In genomic region chr16:77464623-77465022, GRCm38 (mm10) we compare ENCODE assay signal across 17 mouse cellular contexts.
A peak's percentile ranks its signal among the peaks of the same experiment; 100 is the strongest.
DNase-seq lines count a peak whose midpoint lies in the region; ATAC-seq lines count a peak whose summit lies in the region.
"Had no signal": no experiment of that assay in that cellular context is flagged by ENCODE, and none has a peak within 500 bp of the region (broad histone marks: within the 10 kb centered on the region; RNA-seq: fewer than 3 reads in every experiment).

No protein-coding gene starts in this region.

- ATAC-seq in hindbrain, embryonic 11.5 days (ENCODE audit: low FRiP score), result peak; percentile 49
- no peak for ATAC-seq in midbrain, embryonic 13.5 days
- ATAC-seq in midbrain, embryonic 16.5 days, result no peak
- no peak; the same call in 1 of the 2 replicates for ATAC-seq in hindbrain, embryonic 15.5 days (ENCODE audit: low FRiP score, low read depth)
- ATAC-seq in heart, embryonic 11.5 days (replicated peaks; ENCODE audit: insufficient number of reproducible peaks, low FRiP score, low TSS enrichment), result no peak

- H3K4me2 ChIP-seq in hindbrain, embryonic 11.5 days (replicated peaks; ENCODE audit: low read depth, low read length), result no peak overlapping the region
- no peak overlapping the region for H3K4me2 ChIP-seq in midbrain, embryonic 13.5 days (replicated peaks)
- H3K4me2 ChIP-seq in midbrain, embryonic 16.5 days (ENCODE audit: low read length), result no peak overlapping the region
- H3K4me2 ChIP-seq in hindbrain, embryonic 15.5 days, result no peak overlapping the region
- no peak overlapping the region for H3K4me2 ChIP-seq in heart, embryonic 11.5 days
- H3K4me2 ChIP-seq: embryonic facial prominence, embryonic 13.5 days; limb, embryonic 12.5 days; stomach, embryonic 15.5 days had no signal

- H3K4me1 ChIP-seq in hindbrain, embryonic 11.5 days (replicated peaks; ENCODE audit: control insufficient read depth, insufficient read depth, low read length), result no peaks in the 10 kb centered on the region; the same call in 1 of the 2 replicates
- peaks cover 17% of the 10 kb centered on the region for H3K4me1 ChIP-seq in hindbrain, embryonic 10.5 days (replicated peaks)
- H3K4me1 ChIP-seq in midbrain, embryonic 13.5 days (replicated peaks), result peaks cover 12% of the 10 kb centered on the region; the same call in 1 of the 2 replicates
- no peaks in the 10 kb centered on the region for H3K4me1 ChIP-seq in midbrain, embryonic 16.5 days (ENCODE audit: control insufficient read depth, insufficient read depth, low read length)
- peaks cover 8% of the 10 kb centered on the region for H3K4me1 ChIP-seq in hindbrain, embryonic 15.5 days (replicated peaks)
- no peaks in the 10 kb centered on the region for H3K4me1 ChIP-seq in heart, embryonic 11.5 days (ENCODE audit: control insufficient read depth, insufficient read depth, low read length)
- H3K4me1 ChIP-seq: embryonic facial prominence, embryonic 13.5 days; limb, embryonic 12.5 days; stomach, embryonic 15.5 days had no signal

- no peak overlapping the region for H3K9ac ChIP-seq in hindbrain, embryonic 11.5 days (ENCODE audit: low read depth, low read length)
- no peak overlapping the region for H3K9ac ChIP-seq in midbrain, embryonic 13.5 days (replicated peaks)
- no peak overlapping the region for H3K9ac ChIP-seq in midbrain, embryonic 16.5 days (ENCODE audit: low read depth, low read length)
- H3K9ac ChIP-seq in hindbrain, embryonic 15.5 days, result no peak overlapping the region
- H3K9ac ChIP-seq in heart, embryonic 11.5 days (ENCODE audit: low read depth, low read length), result no peak overlapping the region
- H3K9ac ChIP-seq: embryonic facial prominence, embryonic 13.5 days; limb, embryonic 12.5 days; liver, embryonic 14.5 days; stomach, embryonic 15.5 days had no signal

- no peaks in the 10 kb centered on the region for H3K36me3 ChIP-seq in hindbrain, embryonic 11.5 days (ENCODE audit: control insufficient read depth, insufficient read depth, low read length)
- H3K36me3 ChIP-seq in hindbrain, embryonic 10.5 days, result peaks cover 21% of the 10 kb centered on the region
- H3K36me3 ChIP-seq in midbrain, embryonic 13.5 days, result peaks cover 6% of the 10 kb centered on the region; the same call in 1 of the 2 replicates
- peaks cover 2% of the 10 kb centered on the region; the same call in 1 of the 2 replicates for H3K36me3 ChIP-seq in midbrain, embryonic 16.5 days (ENCODE audit: control insufficient read depth, insufficient read depth, low read length)
- H3K36me3 ChIP-seq in hindbrain, embryonic 15.5 days, result no peaks in the 10 kb centered on the region
- H3K36me3 ChIP-seq in heart, embryonic 11.5 days (ENCODE audit: control insufficient read depth, insufficient read depth, low read length), result no peaks in the 10 kb centered on the region
- H3K36me3 ChIP-seq: embryonic facial prominence, embryonic 13.5 days; limb, embryonic 12.5 days; stomach, embryonic 15.5 days had no signal

- WGBS in hindbrain, embryonic 11.5 days, result 42% methylated on average over 6 of the region's 6 CpGs
- 62% methylated on average over 6 of the region's 6 CpGs for WGBS in hindbrain, embryonic 10.5 days
- 42% methylated on average over 6 of the region's 6 CpGs for WGBS in midbrain, embryonic 13.5 days
- 44% methylated on average over 6 of the region's 6 CpGs for WGBS in midbrain, embryonic 16.5 days
- 33% methylated on average over 6 of the region's 6 CpGs for WGBS in hindbrain, embryonic 15.5 days
- 88% methylated on average over 6 of the region's 6 CpGs for WGBS in heart, embryonic 11.5 days (ENCODE audit: insufficient replicate concordance)

- DNase-seq in hindbrain, embryonic 11.5 days (ENCODE audit: low spot score), result no peak
- no peak for DNase-seq in hindbrain, embryonic 10.5 days (ENCODE audit: low spot score)
- peak; percentile 12 for DNase-seq in retina, postnatal 1 day
- DNase-seq: adrenal gland, postnatal 14 days; cerebellum, adult 18-20 months; cerebellum, postnatal 36 days; gastrocnemius, adult 2 months; heart, postnatal 4 days; kidney, adult 11 months had no signal

- H3K27ac ChIP-seq in hindbrain, embryonic 11.5 days (ENCODE audit: low read depth, low read length), result no peak overlapping the region
- no peak overlapping the region for H3K27ac ChIP-seq in hindbrain, embryonic 10.5 days
- H3K27ac ChIP-seq in midbrain, embryonic 13.5 days, result peak overlapping the region; percentile 45
- no peak overlapping the region for H3K27ac ChIP-seq in midbrain, embryonic 16.5 days (ENCODE audit: low read length)
- peak overlapping the region; percentile 15; the same call in 1 of the 2 replicates for H3K27ac ChIP-seq in hindbrain, embryonic 15.5 days (replicated peaks)
- no peak overlapping the region for H3K27ac ChIP-seq in heart, embryonic 11.5 days (ENCODE audit: low read depth, low read length)
- H3K27ac ChIP-seq: embryonic facial prominence, embryonic 13.5 days; gastrocnemius, adult 2 months; limb, embryonic 12.5 days; liver, embryonic 14.5 days; stomach, embryonic 15.5 days had no signal

- H3K27me3 ChIP-seq in hindbrain, embryonic 11.5 days (ENCODE audit: control insufficient read depth, insufficient read depth, low read length), result no peaks in the 10 kb centered on the region
- H3K27me3 ChIP-seq in hindbrain, embryonic 10.5 days (ENCODE audit: insufficient read depth, poor library complexity, severe bottlenecking), result no peaks in the 10 kb centered on the region
- H3K27me3 ChIP-seq in midbrain, embryonic 13.5 days, result no peaks in the 10 kb centered on the region
- H3K27me3 ChIP-seq in midbrain, embryonic 16.5 days (ENCODE audit: control insufficient read depth, insufficient read depth, low read depth, low read length), result no peaks in the 10 kb centered on the region
- H3K27me3 ChIP-seq in hindbrain, embryonic 15.5 days, result no peaks in the 10 kb centered on the region
- no peaks in the 10 kb centered on the region for H3K27me3 ChIP-seq in heart, embryonic 11.5 days (ENCODE audit: control insufficient read depth, insufficient read depth, low read length)
- H3K27me3 ChIP-seq: embryonic facial prominence, embryonic 13.5 days; limb, embryonic 12.5 days; stomach, embryonic 15.5 days had no signal

- H3K9me3 ChIP-seq in hindbrain, embryonic 11.5 days (ENCODE audit: control insufficient read depth, low read length), result no peaks in the 10 kb centered on the region
- H3K9me3 ChIP-seq in hindbrain, embryonic 10.5 days, result no peaks in the 10 kb centered on the region
- no peaks in the 10 kb centered on the region for H3K9me3 ChIP-seq in midbrain, embryonic 13.5 days
- no peaks in the 10 kb centered on the region for H3K9me3 ChIP-seq in midbrain, embryonic 16.5 days (replicated peaks; ENCODE audit: control insufficient read depth, low read length, poor library complexity, severe bottlenecking)
- no peaks in the 10 kb centered on the region for H3K9me3 ChIP-seq in hindbrain, embryonic 15.5 days
- no peaks in the 10 kb centered on the region for H3K9me3 ChIP-seq in heart, embryonic 11.5 days (replicated peaks; ENCODE audit: control insufficient read depth, low read length)
- H3K9me3 ChIP-seq: embryonic facial prominence, embryonic 13.5 days; limb, embryonic 12.5 days; stomach, embryonic 15.5 days had no signal

- H3K4me3 ChIP-seq in hindbrain, embryonic 11.5 days (ENCODE audit: low read depth, low read length), result no peak overlapping the region
- no peak overlapping the region for H3K4me3 ChIP-seq in hindbrain, embryonic 10.5 days
- H3K4me3 ChIP-seq in midbrain, embryonic 13.5 days (replicated peaks), result no peak overlapping the region
- no peak overlapping the region for H3K4me3 ChIP-seq in midbrain, embryonic 16.5 days (ENCODE audit: low read depth, low read length)
- no peak overlapping the region for H3K4me3 ChIP-seq in hindbrain, embryonic 15.5 days
- H3K4me3 ChIP-seq in heart, embryonic 11.5 days (ENCODE audit: low read depth, low read length), result no peak overlapping the region
- H3K4me3 ChIP-seq: embryonic facial prominence, embryonic 13.5 days; gastrocnemius, adult 2 months; limb, embryonic 12.5 days; stomach, embryonic 15.5 days had no signal

Comparison
In these comparisons a context has a peak if more than half of its experiments do, and no peak if none do; other contexts are left out.
1. H3K27ac ChIP-seq: peak in midbrain, embryonic 13.5 days (single experiment) and hindbrain, embryonic 15.5 days (single experiment); none in hindbrain, embryonic 11.5 days (single experiment), hindbrain, embryonic 10.5 days (single experiment), midbrain, embryonic 16.5 days (single experiment) and heart, embryonic 11.5 days (single experiment).